Comparison of ENCODE assay signal across 29 mouse cellular contexts in genomic region chr7:11822166-11822565, GRCm38 (mm10). TPM values are rescaled to one million over a fixed set of nuclear protein-coding genes. Genes with fewer than 3 reads are reported as not detected.
DNase-seq lines count a peak whose midpoint lies in the region; ATAC-seq and TF ChIP-seq lines count a peak whose summit lies in the region.
"Had no signal": no experiment of that assay in that cellular context is flagged by ENCODE, and none has a peak within 500 bp of the region (broad histone marks: within the 10 kb centered on the region; RNA-seq: fewer than 3 reads in every experiment).

No protein-coding gene starts in this region.

- no peak overlapping the region for H3K4me3 ChIP-seq in ES-Bruce4 (ENCODE audit: low read depth, low read length)
- H3K4me3 ChIP-seq: embryonic facial prominence, embryonic 10.5 days; embryonic facial prominence, embryonic 12.5 days; forebrain, embryonic 13.5 days; forebrain, embryonic 15.5 days had no signal

- no peak for TF ChIP-seq CTCF in ES-Bruce4 (IDR thresholded peaks at IDR 0.05; ENCODE audit: low read depth, low read length)

- no peaks in the 10 kb centered on the region for H3K27me3 ChIP-seq in ES-Bruce4 (ENCODE audit: control insufficient read depth, insufficient read depth, low read length, poor library complexity, severe bottlenecking)
- H3K27me3 ChIP-seq: CH12.LX; embryonic facial prominence, embryonic 12.5 days; forebrain, embryonic 13.5 days; forebrain, embryonic 15.5 days; Patski had no signal

- H3K27ac ChIP-seq in ES-Bruce4 (ENCODE audit: insufficient read depth, low read length): peak overlapping the region; percentile 36
- H3K27ac ChIP-seq: embryonic facial prominence, embryonic 10.5 days; embryonic facial prominence, embryonic 12.5 days; forebrain, embryonic 13.5 days; forebrain, embryonic 15.5 days had no signal

- TF ChIP-seq EP300 in ES-Bruce4 (IDR thresholded peaks at IDR 0.05; ENCODE audit: insufficient read depth, low read depth, low read length): no peak

- DNase-seq in A20 (ENCODE audit: low read depth, low spot score): peak; percentile 20
- DNase-seq in R1 (ENCODE audit: low read depth, low spot score): peak; percentile 78
- DNase-seq in cerebellum, postnatal 25 days: no peak
- DNase-seq in embryo, embryonic 11 days: no peak
- DNase-seq: adrenal gland, adult 8-10 months; adrenal gland, postnatal 14 days; adrenal gland, postnatal 36 days; B cell, adult 2 months; cerebellum, adult 11-12 months; cerebellum, adult 2 months; cerebellum, adult 9-10 months; cerebellum, postnatal 10 days; cerebellum, postnatal 36 days; forebrain, postnatal 0 days had no signal

- TF ChIP-seq POLR2A in ES-Bruce4 (IDR thresholded peaks at IDR 0.05; ENCODE audit: insufficient read depth, low read length): no peak

- no peaks in the 10 kb centered on the region for H3K36me3 ChIP-seq in ES-Bruce4 (ENCODE audit: control insufficient read depth, insufficient read depth, low read length, poor library complexity, severe bottlenecking)
- H3K36me3 ChIP-seq: embryonic facial prominence, embryonic 10.5 days; embryonic facial prominence, embryonic 12.5 days; forebrain, embryonic 15.5 days; G1E had no signal

- ATAC-seq in megakaryocyte-erythroid progenitor cell, adult 5-6 weeks (replicated peaks; ENCODE audit: low FRiP score, low TSS enrichment, poor library complexity, severe bottlenecking): no peak
- ATAC-seq: activated CD4-positive, CD25-positive, alpha-beta regulatory T cell, adult 4 months; CD4-positive, CD25-positive, alpha-beta regulatory T cell, adult 4 months; forebrain, embryonic 13.5 days; forebrain, embryonic 15.5 days; forebrain, postnatal 0 days; Patski had no signal

- peaks cover 11% of the 10 kb centered on the region for H3K9me3 ChIP-seq in ES-Bruce4 (replicated peaks; ENCODE audit: control insufficient read depth, insufficient read depth, low read length, poor library complexity, severe bottlenecking)

- no peaks in the 10 kb centered on the region for H3K4me1 ChIP-seq in ES-Bruce4 (ENCODE audit: control insufficient read depth, insufficient read depth, low read length)
- H3K4me1 ChIP-seq: embryonic facial prominence, embryonic 10.5 days; embryonic facial prominence, embryonic 12.5 days; forebrain, embryonic 13.5 days; forebrain, embryonic 15.5 days had no signal

- no peak overlapping the region for H3K9ac ChIP-seq in ES-Bruce4 (ENCODE audit: low read depth, poor library complexity, severe bottlenecking)
- H3K9ac ChIP-seq: embryonic facial prominence, embryonic 12.5 days; forebrain, embryonic 13.5 days; forebrain, embryonic 15.5 days; forebrain, postnatal 0 days had no signal

RNA-seq across cellular contexts. Expression of gene Vmn1r74, which starts 11.6 kb away (rescaled TPM):
- not detected in 2 replicates for polyA plus RNA-seq in ES-Bruce4 (2011; ENCODE audit: insufficient read depth, insufficient read length, low read depth, missing spikeins)
- not detected in 2 replicates for total RNA-seq in megakaryocyte-erythroid progenitor cell, adult 5-6 weeks (2014; fragmentation: Nextera tagmentation)
- total RNA-seq in megakaryocyte-erythroid progenitor cell, adult 5-6 weeks (2017): not detected in 2 replicates
- total RNA-seq: adrenal gland, adult 18-20 months; adrenal gland, adult 8-10 months; adrenal gland, postnatal 14 days; adrenal gland, postnatal 36 days; CH12.LX; common myeloid progenitor, adult 5-6 weeks; forebrain, postnatal 0 days; G1E had no signal
- polyA plus RNA-seq: activated CD4-positive, CD25-positive, alpha-beta regulatory T cell, adult 4 months; CD4-positive, CD25-positive, alpha-beta regulatory T cell, adult 4 months; cerebellum, adult 2 months; embryonic facial prominence, embryonic 10.5 days; embryonic facial prominence, embryonic 12.5 days; embryonic facial prominence, embryonic 14.5 days; forebrain, embryonic 11.5 days; forebrain, embryonic 13.5 days; forebrain, embryonic 15.5 days; forebrain, postnatal 0 days; G1E; Patski had no signal

RNA-seq across cellular contexts. Expression of gene Vmn1r75, which starts 52.3 kb away (rescaled TPM):
- polyA plus RNA-seq in ES-Bruce4 (2011; ENCODE audit: insufficient read depth, insufficient read length, low read depth, missing spikeins): not detected in 2 replicates
- total RNA-seq in megakaryocyte-erythroid progenitor cell, adult 5-6 weeks (2014; fragmentation: Nextera tagmentation): not detected in 2 replicates
- not detected in 2 replicates for total RNA-seq in megakaryocyte-erythroid progenitor cell, adult 5-6 weeks (2017)
- total RNA-seq: adrenal gland, adult 18-20 months; adrenal gland, adult 8-10 months; adrenal gland, postnatal 14 days; adrenal gland, postnatal 36 days; CH12.LX; common myeloid progenitor, adult 5-6 weeks; forebrain, postnatal 0 days had no signal
- polyA plus RNA-seq: activated CD4-positive, CD25-positive, alpha-beta regulatory T cell, adult 4 months; cerebellum, adult 2 months; embryonic facial prominence, embryonic 10.5 days; embryonic facial prominence, embryonic 12.5 days; embryonic facial prominence, embryonic 14.5 days; forebrain, embryonic 11.5 days; forebrain, embryonic 13.5 days; forebrain, embryonic 15.5 days; forebrain, postnatal 0 days; G1E; Patski had no signal

Comparison
In these comparisons a context has a peak if more than half of its experiments do, and no peak if none do; other contexts are left out.
1. DNase-seq: peak in A20 (single experiment) and R1 (single experiment); none in cerebellum, postnatal 25 days (0 of 2) and embryo, embryonic 11 days (single experiment).